Mouse (Mus musculus) liver, embryonic 14.5 days (tissue): ENCODE results near the gene Lkaaear1.

Experiments used
- CTCF ChIP-seq: IDR thresholded peaks from 2 replicates; pipeline ENCODE4 v1.5.1; 2016; ENCODE audit warnings: antibody characterized with exemption, low read depth, control low read depth
- EP300 ChIP-seq: IDR thresholded peaks from 2 replicates; pipeline ENCODE4 v1.6.1; 2016; ENCODE audit warnings: antibody characterized with exemption, low read depth

GRCm38 (mm10) chr2:181673501-181673900, 24.7 kb downstream of the Lkaaear1 start:
- TF ChIP-seq CTCF (no peak), EP300 (no peak)
